Mouse (Mus musculus): Measurements from ENCODE around the gene Gm13285. TPM values are rescaled to one million over a fixed set of nuclear protein-coding genes. Genes with fewer than 3 reads are reported as not detected.

Gene Gm13285
- polyA plus RNA-seq, 1 experiment = not detected

Other genes starting within 250 kb of the Gm13285 start
- not detected in 2 replicates for gene Ifna15, start 241.4 kb upstream of the Gm13285 start, polyA plus RNA-seq (2012; rRNA removed)
- gene Ifna14, start 227.9 kb upstream of the Gm13285 start, polyA plus RNA-seq (2012; rRNA removed) = not detected in 2 replicates
- gene Ifna9, start 207.3 kb upstream of the Gm13285 start, polyA plus RNA-seq (2012; rRNA removed) = not detected in 2 replicates
- gene Ifna12, start 196.3 kb upstream of the Gm13285 start, polyA plus RNA-seq (2012; rRNA removed) = not detected in 2 replicates
- not detected in 2 replicates for gene C87499, start 165.3 kb upstream of the Gm13285 start, polyA plus RNA-seq (2012; rRNA removed)
- gene Ifna13, start 155.2 kb upstream of the Gm13285 start, polyA plus RNA-seq (2012; rRNA removed) = not detected in 2 replicates
- gene Ifna16, start 122.7 kb upstream of the Gm13285 start, polyA plus RNA-seq (2012; rRNA removed) = not detected in 2 replicates
- not detected in 2 replicates for gene Ifna2, start 115.8 kb upstream of the Gm13285 start, polyA plus RNA-seq (2012; rRNA removed)
- gene Ifnab, start 108.3 kb upstream of the Gm13285 start, polyA plus RNA-seq (2012; rRNA removed) = 0.06 TPM in 2 replicates
- 0.11 and 0.25 TPM in 2 replicates for gene Gm26566, start 77.9 kb upstream of the Gm13285 start, polyA plus RNA-seq (2012; rRNA removed)
- 46.1 and 65.0 TPM in 2 replicates for gene Klhl9, start 77.2 kb upstream of the Gm13285 start, polyA plus RNA-seq (2012; rRNA removed)
- gene Gm13271, start 44.8 kb upstream of the Gm13285 start, polyA plus RNA-seq (2012; rRNA removed) = not detected in 2 replicates
- 0.05 and 0.10 TPM in 2 replicates for gene Gm13283, start 39.5 kb upstream of the Gm13285 start, polyA plus RNA-seq (2012; rRNA removed)
- not detected in 2 replicates for gene Gm13290, start 25.8 kb upstream of the Gm13285 start, polyA plus RNA-seq (2012; rRNA removed)
- not detected in 2 replicates for gene Gm13289, start 22.7 kb upstream of the Gm13285 start, polyA plus RNA-seq (2012; rRNA removed)
- gene Gm13272, start 19.8 kb upstream of the Gm13285 start, polyA plus RNA-seq (2012; rRNA removed) = not detected in 2 replicates
- gene Ifnz, start 17.5 kb upstream of the Gm13285 start, polyA plus RNA-seq (2012; rRNA removed) = 0.05 and 0.10 TPM in 2 replicates
- not detected in 2 replicates for gene Gm13276, start 14.0 kb upstream of the Gm13285 start, polyA plus RNA-seq (2012; rRNA removed)
- gene Gm13277, start 11.0 kb upstream of the Gm13285 start, polyA plus RNA-seq (2012; rRNA removed) = not detected in 2 replicates
- not detected in 2 replicates for gene Gm13278, start 8.1 kb upstream of the Gm13285 start, polyA plus RNA-seq (2012; rRNA removed)
- 0.12 TPM in 1 of 2 replicates, not detected in the other for gene Gm13275, start 5.2 kb upstream of the Gm13285 start, polyA plus RNA-seq (2012; rRNA removed)
- not detected in 2 replicates for gene Gm13279, start 2.3 kb upstream of the Gm13285 start, polyA plus RNA-seq (2012; rRNA removed)
- gene Gm13287, start 3.6 kb downstream of the Gm13285 start, polyA plus RNA-seq (2012; rRNA removed) = 0.12 TPM in 1 of 2 replicates, not detected in the other
- gene Gm13288, start 5.9 kb downstream of the Gm13285 start, polyA plus RNA-seq (2012; rRNA removed) = 0.01 and 0.02 TPM in 2 replicates
- not detected in 2 replicates for gene Ifna7, start 16.6 kb downstream of the Gm13285 start, polyA plus RNA-seq (2012; rRNA removed)
- gene Ifna11, start 20.3 kb downstream of the Gm13285 start, polyA plus RNA-seq (2012; rRNA removed) = not detected in 2 replicates
- not detected in 2 replicates for gene Ifna6, start 27.8 kb downstream of the Gm13285 start, polyA plus RNA-seq (2012; rRNA removed)
- not detected in 2 replicates for gene Ifna5, start 35.9 kb downstream of the Gm13285 start, polyA plus RNA-seq (2012; rRNA removed)
- not detected in 2 replicates for gene Ifna4, start 42.2 kb downstream of the Gm13285 start, polyA plus RNA-seq (2012; rRNA removed)
- not detected in 2 replicates for gene Ifna1, start 50.4 kb downstream of the Gm13285 start, polyA plus RNA-seq (2012; rRNA removed)
- gene Ifne, start 80.5 kb downstream of the Gm13285 start, polyA plus RNA-seq (2012; rRNA removed) = not detected in 2 replicates

Measured in central nervous system, embryonic 11.5 days (tissue).